In genomic region chr3:136347277-136347676, GRCm38 (mm10) we compare ENCODE assay signal across 20 mouse cellular contexts.
"Had no signal": no experiment of that assay in that cellular context is flagged by ENCODE, and none has a peak within 500 bp of the region (broad histone marks: within the 10 kb centered on the region; RNA-seq: fewer than 3 reads in every experiment).

No protein-coding gene starts in this region.

- ATAC-seq: intestine, postnatal 0 days; liver, embryonic 12.5 days had no signal

- H3K4me2 ChIP-seq: limb, embryonic 13.5 days; liver, embryonic 12.5 days; liver, embryonic 15.5 days; midbrain, embryonic 11.5 days had no signal

- H3K4me1 ChIP-seq: limb, embryonic 10.5 days; limb, embryonic 13.5 days; liver, embryonic 12.5 days; liver, embryonic 15.5 days had no signal

- H3K9me3 ChIP-seq: limb, embryonic 10.5 days; limb, embryonic 13.5 days; liver, embryonic 12.5 days; liver, embryonic 15.5 days had no signal

- DNase-seq: kidney, adult 2 months; kidney, postnatal 36 days; layer of hippocampus, postnatal 36 days; lung, adult 2 months; lung, postnatal 14 days; midbrain, embryonic 14.5 days; right cerebral cortex, adult 18-20 months; right cerebral cortex, postnatal 14 days; right cerebral cortex, postnatal 4 days; thymus, adult 2 months; thymus, postnatal 25 days had no signal

- H3K27me3 ChIP-seq: limb, embryonic 13.5 days; liver, embryonic 12.5 days; liver, embryonic 15.5 days had no signal

- H3K9ac ChIP-seq: limb, embryonic 13.5 days; liver, embryonic 12.5 days; liver, embryonic 15.5 days had no signal

- H3K4me3 ChIP-seq: limb, embryonic 10.5 days; limb, embryonic 13.5 days; liver, embryonic 12.5 days; liver, embryonic 15.5 days had no signal

- H3K27ac ChIP-seq: kidney, postnatal 0 days; limb, embryonic 10.5 days; limb, embryonic 13.5 days; liver, embryonic 12.5 days; liver, embryonic 15.5 days; macrophage; stomach, postnatal 0 days had no signal

- H3K36me3 ChIP-seq: limb, embryonic 10.5 days; limb, embryonic 13.5 days; liver, embryonic 12.5 days; liver, embryonic 15.5 days had no signal
